Mouse (Mus musculus): Measurements from ENCODE around the gene Arpc5. TPM values are rescaled to one million over a fixed set of nuclear protein-coding genes. Genes with fewer than 3 reads are reported as not detected.

Gene Arpc5
- total and polyA plus RNA-seq, 3 experiments: 280 to 358 (median 283) TPM

DNA sequence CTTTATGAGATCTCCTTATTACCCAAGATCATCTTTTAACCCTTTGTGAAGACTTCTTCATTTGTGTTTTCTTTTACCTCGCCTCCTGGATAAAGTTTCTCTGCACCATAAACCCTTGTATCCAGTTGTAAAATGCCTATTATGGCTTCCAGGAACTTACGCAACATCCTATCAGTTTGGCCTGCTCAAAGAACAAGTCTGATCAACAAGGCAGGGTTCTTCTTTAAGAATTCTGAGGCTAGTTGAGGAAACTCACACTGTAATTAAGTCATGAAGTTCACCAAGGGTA lies 42.0 kb downstream of the Arpc5 start:
- Histone ChIP-seq H3K36me3 (replicated peaks) (peaks cover 21% of the 10 kb centered on the region), H3K4me3 (ENCODE audit: low read depth, low read length) (peak overlapping the region; percentile 69), H3K27me3 (ENCODE audit: insufficient read depth, low read length) (peaks cover 6% of the 10 kb centered on the region), H3K4me1 (ENCODE audit: insufficient read depth, low read depth, low read length) (peaks cover 41% of the 10 kb centered on the region), H3K9me3 (replicated peaks) (0 out of 2 replicates have a peak, but pooled peaks cover 2% of the 10 kb centered on the region)
- ATAC-seq (ENCODE audit: extremely low read depth, insufficient number of reproducible peaks, low FRiP score, poor library complexity, severe bottlenecking): no peak
- TF ChIP-seq GATA1 (IDR thresholded peaks at IDR 0.05; ENCODE audit: borderline replicate concordance, low read length): no peak
- TF ChIP-seq CTCF (IDR thresholded peaks at IDR 0.05; ENCODE audit: low read depth, low read length): no peak
- no peak for TF ChIP-seq POLR2AphosphoS5 (IDR thresholded peaks at IDR 0.05; ENCODE audit: insufficient replicate concordance, low read depth, low read length)
- no peak for TF ChIP-seq GATA2 (IDR thresholded peaks at IDR 0.05; ENCODE audit: borderline replicate concordance, low read depth, low read length)
- TF ChIP-seq TAL1 (conservative IDR thresholded peaks at IDR 0.05; ENCODE audit: low read depth, low read length): no peak
- no peak for DNase-seq (ENCODE audit: low spot score)

DNA sequence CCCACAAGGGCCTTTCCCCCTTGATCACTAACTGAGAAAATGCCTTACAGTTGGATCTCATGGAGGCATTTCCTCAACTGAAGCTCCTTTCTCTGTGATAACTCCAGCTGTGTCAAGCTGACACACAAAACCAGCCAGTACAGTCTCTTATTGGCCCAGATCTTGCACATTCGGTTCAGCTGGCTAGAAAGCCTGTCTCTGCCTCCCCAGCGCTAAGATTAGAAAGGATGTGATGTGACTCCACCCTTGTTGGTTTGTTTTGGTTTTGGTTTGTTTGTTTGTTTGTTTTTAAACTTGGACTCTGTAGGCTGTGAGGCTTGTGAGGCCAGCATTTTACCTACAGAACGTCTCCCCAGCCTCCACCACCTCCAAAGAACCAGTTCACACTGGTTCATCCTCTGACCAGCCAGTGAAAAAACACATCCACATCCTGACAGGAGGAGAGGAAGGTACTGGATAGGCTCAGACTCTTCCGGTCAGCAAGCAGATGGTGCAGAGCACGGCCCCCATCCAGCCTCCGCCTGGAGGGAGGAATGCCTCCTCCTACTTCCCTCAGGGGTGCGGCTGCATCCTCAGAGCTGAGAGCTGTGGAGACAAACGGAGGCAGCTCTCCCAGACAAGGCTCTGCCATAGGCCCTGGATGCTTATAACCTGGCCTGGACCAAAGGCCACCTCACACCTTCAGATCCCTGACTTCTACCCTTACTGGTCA lies 43.4 kb downstream of the Arpc5 start:
- 0 out of 2 replicates have a peak, but pooled peaks cover 2% of the 10 kb centered on the region for H3K9me3 ChIP-seq (replicated peaks)
- TF ChIP-seq CTCF (IDR thresholded peaks at IDR 0.05; ENCODE audit: low read depth, low read length): no peak
- no peak for TF ChIP-seq POLR2AphosphoS5 (IDR thresholded peaks at IDR 0.05; ENCODE audit: insufficient replicate concordance, low read depth, low read length)
- TF ChIP-seq GATA1 (IDR thresholded peaks at IDR 0.05; ENCODE audit: borderline replicate concordance, low read length): no peak
- DNase-seq (ENCODE audit: low spot score): no peak
- peak; percentile 24; the same call in 1 of the 2 replicates for ATAC-seq (ENCODE audit: extremely low read depth, insufficient number of reproducible peaks, low FRiP score, poor library complexity, severe bottlenecking)
- H3K36me3 ChIP-seq (replicated peaks): peaks cover 31% of the 10 kb centered on the region
- peaks cover 3% of the 10 kb centered on the region; the same call in 1 of the 2 replicates for H3K27me3 ChIP-seq (ENCODE audit: insufficient read depth, low read length)
- H3K4me1 ChIP-seq (ENCODE audit: insufficient read depth, low read depth, low read length): peaks cover 41% of the 10 kb centered on the region
- H3K4me3 ChIP-seq (ENCODE audit: low read depth, low read length): peak overlapping the region; percentile 48; the same call in 1 of the 2 replicates

DNA sequence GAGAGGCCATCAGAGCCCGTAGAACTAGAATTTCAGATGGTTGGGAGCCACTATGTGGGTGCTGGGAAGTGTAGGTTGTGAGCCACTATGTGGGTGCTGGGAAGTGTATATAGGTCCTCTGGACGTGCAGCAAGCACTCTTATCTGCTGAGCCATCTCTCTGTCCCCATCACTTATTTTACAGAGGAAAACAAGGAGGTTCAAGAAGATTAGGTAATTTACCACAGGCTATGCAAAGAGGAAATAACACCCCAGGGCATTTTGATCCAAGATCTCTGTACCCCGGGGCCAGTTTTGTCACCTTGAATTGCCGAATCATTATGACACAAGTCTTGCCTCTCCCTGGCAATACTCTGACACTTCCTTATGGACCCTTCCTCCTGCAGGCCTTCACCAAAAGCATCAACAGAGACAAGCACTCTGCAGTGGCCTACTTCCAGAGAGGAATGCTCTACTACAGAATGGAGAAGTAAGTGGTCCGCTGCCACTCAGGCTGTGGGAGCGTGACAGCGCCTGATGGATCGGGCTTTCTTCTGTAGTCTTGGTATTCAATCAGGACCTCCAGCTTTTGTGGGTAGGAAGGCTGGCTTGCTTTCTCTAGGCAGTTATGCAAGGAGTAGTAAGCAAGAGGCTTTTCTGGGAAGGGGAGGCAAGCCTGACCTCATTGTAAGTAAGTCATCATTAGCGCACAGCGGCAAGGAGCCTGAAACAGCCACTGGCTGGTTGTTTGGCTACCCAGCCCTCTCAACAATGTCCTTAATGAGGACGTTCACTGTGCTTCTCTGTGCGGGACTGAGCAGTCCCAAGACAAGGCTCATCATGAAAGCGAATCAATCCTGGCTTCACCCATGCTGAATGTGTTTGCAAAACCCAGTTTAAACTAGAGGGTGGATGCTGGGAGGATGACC lies 44.4 kb downstream of the Arpc5 start:
- TF ChIP-seq CTCF (IDR thresholded peaks at IDR 0.05; ENCODE audit: low read depth, low read length) (no peak), TAL1 (conservative IDR thresholded peaks at IDR 0.05; ENCODE audit: low read depth, low read length) (no peak), POLR2AphosphoS5 (IDR thresholded peaks at IDR 0.05; ENCODE audit: insufficient replicate concordance, low read depth, low read length) (no peak), GATA2 (IDR thresholded peaks at IDR 0.05; ENCODE audit: borderline replicate concordance, low read depth, low read length) (no peak), GATA1 (IDR thresholded peaks at IDR 0.05; ENCODE audit: borderline replicate concordance, low read length) (no peak)
- Histone ChIP-seq H3K4me3 (ENCODE audit: low read depth, low read length) (no peak overlapping the region), H3K4me1 (ENCODE audit: insufficient read depth, low read depth, low read length) (peaks cover 40% of the 10 kb centered on the region), H3K9me3 (replicated peaks) (no peaks in the 10 kb centered on the region), H3K36me3 (replicated peaks) (peaks cover 41% of the 10 kb centered on the region), H3K27me3 (ENCODE audit: insufficient read depth, low read length) (no peaks in the 10 kb centered on the region)
- ATAC-seq (ENCODE audit: extremely low read depth, insufficient number of reproducible peaks, low FRiP score, poor library complexity, severe bottlenecking) (peak; percentile 40), DNase-seq (ENCODE audit: low spot score) (no peak)

DNA sequence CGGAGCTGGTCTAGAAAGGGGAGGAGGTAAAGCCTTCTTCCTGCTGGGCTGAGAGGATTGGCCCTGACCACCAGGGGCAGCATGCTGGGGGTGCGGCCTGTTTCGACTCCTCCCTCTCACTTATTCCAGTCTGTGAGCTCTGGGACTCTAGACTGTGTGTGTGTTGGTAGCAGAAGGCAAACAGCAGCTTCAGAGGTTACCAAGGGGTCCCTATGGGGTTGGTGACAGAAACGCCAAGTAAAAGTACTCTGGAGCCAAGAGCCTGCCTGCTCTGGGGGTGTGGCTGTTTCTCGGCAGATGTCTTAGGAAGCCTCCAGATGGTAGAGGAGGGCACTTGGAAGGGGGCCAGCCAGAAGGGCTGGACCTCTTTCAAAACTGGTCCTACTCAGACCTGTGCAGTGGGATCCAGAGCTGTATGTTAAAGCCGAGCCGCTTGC lies 48.9 kb downstream of the Arpc5 start:
- no peak for DNase-seq (ENCODE audit: low spot score)

DNA sequence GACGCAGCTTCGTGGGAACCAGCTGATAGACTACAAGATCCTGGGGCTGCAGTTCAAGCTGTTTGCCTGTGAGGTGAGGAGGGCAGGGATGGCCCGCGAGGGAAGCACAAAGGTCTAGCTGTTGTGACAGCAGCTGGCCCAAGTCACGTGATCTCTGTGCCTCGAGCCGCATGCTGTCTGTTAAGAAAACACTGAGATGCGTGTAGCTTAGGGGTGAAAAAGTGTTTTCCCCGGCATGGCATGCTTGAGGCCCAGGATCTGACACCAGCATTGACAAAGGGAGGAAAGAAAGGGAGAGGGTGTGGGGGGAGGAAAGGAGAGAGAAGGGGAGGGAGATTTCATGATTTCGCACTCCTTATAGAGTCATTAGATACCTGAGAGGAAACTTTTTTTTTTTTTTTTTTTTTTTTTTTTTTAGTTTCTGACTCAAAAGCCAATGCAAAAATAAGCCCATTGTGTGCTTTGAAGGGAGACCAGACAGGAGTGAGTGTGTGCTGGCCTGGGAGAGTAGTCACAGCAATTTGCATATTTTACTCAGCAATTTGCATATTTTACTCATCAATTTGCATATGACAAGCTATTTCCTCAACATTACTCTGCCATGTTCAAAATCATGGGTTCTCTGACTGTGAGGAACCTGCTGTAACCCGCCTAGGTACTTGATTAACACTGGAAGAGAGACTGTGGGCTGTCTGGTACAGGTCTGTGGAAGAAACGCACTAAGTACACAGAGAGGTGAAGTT lies 50.9 kb downstream of the Arpc5 start:
- TF ChIP-seq POLR2AphosphoS5 (IDR thresholded peaks at IDR 0.05; ENCODE audit: insufficient replicate concordance, low read depth, low read length): no peak
- no peak for TF ChIP-seq TAL1 (conservative IDR thresholded peaks at IDR 0.05; ENCODE audit: low read depth, low read length)
- no peak for TF ChIP-seq GATA2 (IDR thresholded peaks at IDR 0.05; ENCODE audit: borderline replicate concordance, low read depth, low read length)
- no peak for TF ChIP-seq CTCF (IDR thresholded peaks at IDR 0.05; ENCODE audit: low read depth, low read length)
- no peak for TF ChIP-seq GATA1 (IDR thresholded peaks at IDR 0.05; ENCODE audit: borderline replicate concordance, low read length)
- Histone ChIP-seq H3K4me1 (ENCODE audit: insufficient read depth, low read depth, low read length) (peaks cover 8% of the 10 kb centered on the region), H3K9me3 (replicated peaks) (peaks cover 2% of the 10 kb centered on the region; the same call in 1 of the 2 replicates), H3K36me3 (replicated peaks) (peaks cover 68% of the 10 kb centered on the region), H3K27me3 (ENCODE audit: insufficient read depth, low read length) (no peaks in the 10 kb centered on the region), H3K4me3 (ENCODE audit: low read depth, low read length) (no peak overlapping the region)
- DNase-seq (ENCODE audit: low spot score) (no peak), ATAC-seq (ENCODE audit: extremely low read depth, insufficient number of reproducible peaks, low FRiP score, poor library complexity, severe bottlenecking) (no peak)

More for the DNA sequence above, 48.9 kb downstream of the Arpc5 start:
- no peaks in the 10 kb centered on the region for H3K27me3 ChIP-seq (ENCODE audit: insufficient read depth, low read length)
- H3K4me3 ChIP-seq (ENCODE audit: low read depth, low read length): no peak overlapping the region
- TF ChIP-seq TAL1 (conservative IDR thresholded peaks at IDR 0.05; ENCODE audit: low read depth, low read length) (no peak), GATA2 (IDR thresholded peaks at IDR 0.05; ENCODE audit: borderline replicate concordance, low read depth, low read length) (no peak), CTCF (IDR thresholded peaks at IDR 0.05; ENCODE audit: low read depth, low read length) (no peak), POLR2AphosphoS5 (IDR thresholded peaks at IDR 0.05; ENCODE audit: insufficient replicate concordance, low read depth, low read length) (no peak), GATA1 (IDR thresholded peaks at IDR 0.05; ENCODE audit: borderline replicate concordance, low read length) (no peak)
- H3K9me3 ChIP-seq (replicated peaks): no peaks in the 10 kb centered on the region; the same call in 1 of the 2 replicates
- H3K36me3 ChIP-seq (replicated peaks): peaks cover 71% of the 10 kb centered on the region
- no peak for ATAC-seq (ENCODE audit: extremely low read depth, insufficient number of reproducible peaks, low FRiP score, poor library complexity, severe bottlenecking)
- peaks cover 22% of the 10 kb centered on the region for H3K4me1 ChIP-seq (ENCODE audit: insufficient read depth, low read depth, low read length)
